Mouse (Mus musculus) kidney, adult 10 weeks (tissue): ENCODE results near the gene Acrbp. TPM values are rescaled to one million over a fixed set of nuclear protein-coding genes. Genes with fewer than 3 reads are reported as not detected.

Experiments
- polyA plus RNA-seq: library from polyadenylated mRNA; stranded (reverse); fragments of 350-450 nt; fragmentation: Illumina TruSeq; extraction: RNeasy Lipid Tissue Mini Kit (QIAGEN cat#74804); gene quantifications from one replicate; pipeline ENCODE4 v1.2.3, GENCODE M21; 2014; ENCODE audit warnings: low read depth, low replicate concordance

Gene Acrbp
- polyA plus RNA-seq = 0.53 TPM

DNA sequence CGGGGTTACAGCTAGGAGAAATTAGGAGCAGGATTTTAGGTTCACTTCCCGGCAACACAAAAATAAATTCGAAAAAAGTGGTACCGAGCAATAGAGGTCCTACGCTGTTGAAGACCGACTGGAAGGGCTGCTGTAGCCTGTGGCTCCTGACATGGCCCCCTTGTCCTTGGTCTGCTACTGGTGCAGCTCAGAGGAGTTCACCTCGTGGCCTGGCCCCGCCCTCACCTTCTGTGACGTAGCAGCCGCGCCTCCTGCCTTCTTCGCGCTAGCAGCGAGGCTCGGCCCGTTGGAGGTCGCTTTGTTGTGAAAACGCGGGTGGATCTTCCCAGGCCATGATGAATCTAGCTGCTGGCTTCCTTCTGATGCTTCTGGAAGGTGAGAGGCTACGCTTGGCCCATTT lies at the start of gene Acrbp:
TSS of gene Acrbp (plus strand) at position 12 of the 400 bp plus-strand sequence.

DNA sequence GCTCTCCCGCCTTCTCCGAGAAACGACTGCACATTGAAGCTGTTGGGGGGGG lies 40.5 kb upstream of the Acrbp start, which contains the start of gene Zfp384:
TSS of gene Zfp384 (plus strand) at position 17 of the 52 bp plus-strand sequence.

DNA sequence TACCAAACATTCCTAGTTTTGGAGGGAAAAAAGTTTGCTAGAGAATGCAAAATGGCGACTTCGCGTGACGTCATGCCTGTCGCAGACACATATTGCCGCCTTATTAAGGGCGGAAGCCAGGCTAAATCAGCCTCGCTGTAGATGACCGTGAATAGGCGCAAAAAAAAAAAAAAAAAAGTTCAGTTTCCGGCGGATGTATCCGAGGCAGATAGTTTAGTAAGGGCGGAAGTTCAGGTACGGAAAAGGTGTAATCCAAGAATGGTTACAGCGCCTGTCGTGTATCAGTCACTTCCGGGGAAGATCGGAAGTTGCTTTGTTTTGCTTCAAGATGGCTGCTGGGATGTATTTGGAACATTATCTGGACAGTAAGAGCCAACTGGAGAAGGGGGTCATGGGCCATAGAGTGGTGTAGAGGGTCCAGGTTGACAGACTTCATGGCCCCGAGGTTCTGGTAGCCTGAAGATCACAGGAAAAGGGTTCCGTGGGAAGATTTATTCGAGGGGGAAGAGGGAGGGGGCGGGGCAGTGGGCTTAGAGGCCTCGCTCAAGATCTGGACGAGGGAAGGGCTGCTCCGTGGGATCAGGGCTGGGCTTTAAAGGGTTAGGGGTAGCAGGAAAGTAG lies 9.8 kb upstream of the Acrbp start, which contains the start of gene Ing4:
TSS of gene Ing4 (plus strand) at position 228 of the 621 bp plus-strand sequence.

DNA sequence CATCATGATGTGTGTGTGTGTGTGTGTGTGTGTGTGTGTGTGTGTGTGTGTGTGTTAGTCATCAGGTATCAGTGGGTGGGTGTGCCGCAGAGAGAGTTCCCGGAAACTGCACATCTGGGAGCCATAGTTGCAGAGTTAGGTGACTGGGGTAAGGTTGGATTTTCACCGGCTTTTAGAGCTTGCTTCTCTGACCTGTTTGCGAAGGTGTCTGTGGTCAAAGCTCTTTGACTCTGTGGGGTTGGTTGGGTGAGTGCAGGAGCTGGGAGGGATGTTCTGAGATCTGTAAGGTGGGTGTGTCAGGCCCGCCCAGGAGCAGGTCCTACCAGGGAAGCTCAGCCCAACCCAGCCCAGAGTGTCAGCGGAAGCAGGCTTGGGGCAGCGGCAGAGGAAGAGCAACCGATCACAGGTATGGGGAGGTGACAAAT lies 18.1 kb downstream of the Acrbp start, which contains the start of gene Lpar5:
TSS of gene Lpar5 (plus strand) at position 350 of the 425 bp plus-strand sequence.

DNA sequence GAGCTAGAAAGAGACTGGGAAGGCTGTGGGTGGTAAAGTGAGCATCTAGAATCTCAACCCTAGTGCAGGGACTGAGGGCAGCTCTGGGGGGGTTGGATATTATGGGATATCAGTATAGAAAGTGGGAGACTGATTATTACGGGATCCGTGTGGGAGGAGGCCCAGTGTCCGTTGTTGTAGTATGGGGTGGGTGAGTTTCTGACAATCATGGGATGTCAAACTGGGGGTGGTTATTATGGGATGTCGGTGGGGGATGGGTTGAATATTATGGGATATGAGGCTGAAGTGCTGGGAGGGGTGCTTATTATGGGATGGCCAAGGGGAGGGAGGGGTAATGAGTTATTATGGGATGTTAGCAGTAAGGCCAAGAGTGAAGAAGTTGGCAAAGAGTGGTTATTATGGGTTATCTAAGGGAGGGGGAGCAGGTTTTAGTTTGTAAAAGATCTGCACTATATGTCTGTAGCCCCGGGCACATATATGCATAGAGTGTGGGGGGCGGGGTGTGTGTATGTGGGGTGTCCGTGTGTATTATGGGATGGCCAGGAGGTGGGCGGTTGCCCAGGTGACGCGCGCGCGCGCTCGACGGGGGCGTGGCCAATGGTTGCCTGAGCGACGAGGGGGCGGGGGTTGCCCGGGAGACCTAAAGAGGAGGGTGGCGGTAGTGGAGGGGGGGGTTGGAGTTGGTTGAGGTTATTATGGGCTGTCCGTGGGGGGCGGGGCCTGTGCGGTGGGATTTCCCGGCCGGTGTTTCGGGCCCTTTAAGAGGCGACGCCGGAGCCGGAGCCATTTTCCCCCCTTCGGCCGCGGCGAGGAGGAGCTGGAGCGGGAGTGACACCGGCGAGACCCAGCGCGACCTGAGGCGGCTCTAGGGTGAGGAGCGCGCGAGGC lies 46.1 kb downstream of the Acrbp start, which contains the start of gene Chd4:
TSS of gene Chd4 (plus strand) at position 591 of the 888 bp plus-strand sequence.

Other genes with a start within 250 kb of the Acrbp start
- gene Spsb2, start 241.0 kb upstream of the Acrbp start, polyA plus RNA-seq = 0.36 TPM
- gene Tpi1, start 235.4 kb upstream of the Acrbp start, polyA plus RNA-seq = 40.9 TPM
- gene Usp5, start 220.2 kb upstream of the Acrbp start, polyA plus RNA-seq = 17.3 TPM
- 0.69 TPM for gene Cdca3, start 220.1 kb upstream of the Acrbp start, polyA plus RNA-seq
- gene Gnb3, start 209.4 kb upstream of the Acrbp start, polyA plus RNA-seq = not detected
- gene P3h3, start 191.9 kb upstream of the Acrbp start, polyA plus RNA-seq = not detected
- not detected for gene Gpr162, start 185.7 kb upstream of the Acrbp start, polyA plus RNA-seq
- gene Cd4, start 161.5 kb upstream of the Acrbp start, polyA plus RNA-seq = 0.36 TPM
- gene Lag3, start 138.0 kb upstream of the Acrbp start, polyA plus RNA-seq = not detected
- 287 TPM for gene Ptms, start 129.6 kb upstream of the Acrbp start, polyA plus RNA-seq
- 11.8 TPM for gene Mlf2, start 118.3 kb upstream of the Acrbp start, polyA plus RNA-seq
- gene Cops7a, start 84.2 kb upstream of the Acrbp start, polyA plus RNA-seq = 21.7 TPM
- gene Pianp, start 53.0 kb upstream of the Acrbp start, polyA plus RNA-seq = not detected
- gene Zfp384, start 40.5 kb upstream of the Acrbp start, polyA plus RNA-seq = 12.1 TPM
- gene Ing4, start 9.9 kb upstream of the Acrbp start, polyA plus RNA-seq = 8.7 TPM
- not detected for gene Lpar5, start 18.2 kb downstream of the Acrbp start, polyA plus RNA-seq
- gene Chd4, start 46.3 kb downstream of the Acrbp start, polyA plus RNA-seq = 59.2 TPM
- gene Nop2, start 82.2 kb downstream of the Acrbp start, polyA plus RNA-seq = 1.3 TPM
- gene Iffo1, start 95.6 kb downstream of the Acrbp start, polyA plus RNA-seq = 3.1 TPM
- gene Gapdh, start 116.8 kb downstream of the Acrbp start, polyA plus RNA-seq = 156 TPM
- 0.28 TPM for gene Ncapd2, start 142.0 kb downstream of the Acrbp start, polyA plus RNA-seq
- gene Mrpl51, start 142.1 kb downstream of the Acrbp start, polyA plus RNA-seq = 159 TPM
- 5.0 TPM for gene Vamp1, start 165.9 kb downstream of the Acrbp start, polyA plus RNA-seq
- 1.3 TPM for gene Tapbpl, start 182.2 kb downstream of the Acrbp start, polyA plus RNA-seq
- gene Cd27, start 187.3 kb downstream of the Acrbp start, polyA plus RNA-seq = not detected
- not detected for gene Tuba3a, start 236.4 kb downstream of the Acrbp start, polyA plus RNA-seq